Mouse (Mus musculus): ENCODE results near the gene Klf9. TPM values are rescaled to one million over a fixed set of nuclear protein-coding genes. Genes with fewer than 3 reads are reported as not detected.
A peak's percentile ranks its signal among the peaks of the same experiment; 100 is the strongest.

The Klf9 gene
- polyA plus RNA-seq, 1 experiment, result 59.3 TPM

- WGBS, result 21% methylated on average over 12 of the region's 12 CpGs
- Histone ChIP-seq H3K27ac (ENCODE audit: insufficient read depth, low read depth, low read length) (peak overlapping the region; percentile 53), H3K4me3 (ENCODE audit: insufficient read depth, low read depth, low read length) (peak overlapping the region; percentile 28), H3K4me1 (ENCODE audit: control insufficient read depth, insufficient read depth, low read length) (peaks cover 58% of the 10 kb centered on the region), H3K27me3 (replicated peaks; ENCODE audit: control insufficient read depth, insufficient read depth, low read length) (no peaks in the 10 kb centered on the region), H3K36me3 (ENCODE audit: control insufficient read depth, insufficient read depth, low read length) (no peaks in the 10 kb centered on the region; the same call in 1 of the 2 replicates)
- TF ChIP-seq POLR2A (IDR thresholded peaks at IDR 0.05; ENCODE audit: low read depth, low read length) (no peak), CTCF (conservative IDR thresholded peaks at IDR 0.05; ENCODE audit: insufficient read depth, insufficient read length, low read depth, low read length) (no peak)
- no peak for DNase-seq
These were observed 5.4 kb downstream of the Klf9 start for GRCm38 (mm10) chr19:23146409-23146861.

- H3K36me3 ChIP-seq (ENCODE audit: control insufficient read depth, insufficient read depth, low read length), result no peaks in the 10 kb centered on the region; the same call in 1 of the 2 replicates
- 28% methylated on average over 15 of the region's 15 CpGs for WGBS
- TF ChIP-seq POLR2A (IDR thresholded peaks at IDR 0.05; ENCODE audit: low read depth, low read length), result no peak
- TF ChIP-seq CTCF (conservative IDR thresholded peaks at IDR 0.05; ENCODE audit: insufficient read depth, insufficient read length, low read depth, low read length), result no peak
- no peak overlapping the region for H3K4me3 ChIP-seq (ENCODE audit: insufficient read depth, low read depth, low read length)
- H3K27ac ChIP-seq (ENCODE audit: insufficient read depth, low read depth, low read length), result peak overlapping the region; percentile 53
- H3K4me1 ChIP-seq (ENCODE audit: control insufficient read depth, insufficient read depth, low read length), result peaks cover 65% of the 10 kb centered on the region
- H3K27me3 ChIP-seq (replicated peaks; ENCODE audit: control insufficient read depth, insufficient read depth, low read length), result no peaks in the 10 kb centered on the region
- peak; percentile 73 for DNase-seq
These were observed 6.3 kb downstream of the Klf9 start for GRCm38 (mm10) chr19:23147026-23147966.

GRCm38 (mm10) chr19:23149465-23150410, 8.7 kb downstream of the Klf9 start:
- TF ChIP-seq POLR2A (IDR thresholded peaks at IDR 0.05; ENCODE audit: low read depth, low read length) (no peak), CTCF (conservative IDR thresholded peaks at IDR 0.05; ENCODE audit: insufficient read depth, insufficient read length, low read depth, low read length) (no peak)
- Histone ChIP-seq H3K27ac (ENCODE audit: insufficient read depth, low read depth, low read length) (peak overlapping the region; percentile 34), H3K27me3 (replicated peaks; ENCODE audit: control insufficient read depth, insufficient read depth, low read length) (no peaks in the 10 kb centered on the region), H3K4me1 (ENCODE audit: control insufficient read depth, insufficient read depth, low read length) (peaks cover 77% of the 10 kb centered on the region), H3K36me3 (ENCODE audit: control insufficient read depth, insufficient read depth, low read length) (no peaks in the 10 kb centered on the region; the same call in 1 of the 2 replicates), H3K4me3 (ENCODE audit: insufficient read depth, low read depth, low read length) (no peak overlapping the region)
- 49% methylated on average over 7 of the region's 7 CpGs for WGBS
- DNase-seq, result peak; percentile 49

GRCm38 (mm10) chr19:23150556-23151265, 9.7 kb downstream of the Klf9 start:
- TF ChIP-seq POLR2A (IDR thresholded peaks at IDR 0.05; ENCODE audit: low read depth, low read length), result no peak
- no peak for TF ChIP-seq CTCF (conservative IDR thresholded peaks at IDR 0.05; ENCODE audit: insufficient read depth, insufficient read length, low read depth, low read length)
- H3K27me3 ChIP-seq (replicated peaks; ENCODE audit: control insufficient read depth, insufficient read depth, low read length), result no peaks in the 10 kb centered on the region
- no peak overlapping the region for H3K4me3 ChIP-seq (ENCODE audit: insufficient read depth, low read depth, low read length)
- WGBS, result 55% methylated on average over 11 of the region's 14 CpGs
- DNase-seq, result no peak
- no peaks in the 10 kb centered on the region; the same call in 1 of the 2 replicates for H3K36me3 ChIP-seq (ENCODE audit: control insufficient read depth, insufficient read depth, low read length)
- peaks cover 76% of the 10 kb centered on the region for H3K4me1 ChIP-seq (ENCODE audit: control insufficient read depth, insufficient read depth, low read length)
- H3K27ac ChIP-seq (ENCODE audit: insufficient read depth, low read depth, low read length), result peak overlapping the region; percentile 29; the same call in 1 of the 2 replicates

- Histone ChIP-seq H3K36me3 (ENCODE audit: control insufficient read depth, insufficient read depth, low read length) (no peaks in the 10 kb centered on the region; the same call in 1 of the 2 replicates), H3K27ac (ENCODE audit: insufficient read depth, low read depth, low read length) (peak overlapping the region; percentile 57), H3K27me3 (replicated peaks; ENCODE audit: control insufficient read depth, insufficient read depth, low read length) (no peaks in the 10 kb centered on the region), H3K4me3 (ENCODE audit: insufficient read depth, low read depth, low read length) (0 out of 2 replicates have a peak overlapping the region, but pooled peaks have one; percentile 4), H3K4me1 (ENCODE audit: control insufficient read depth, insufficient read depth, low read length) (peaks cover 67% of the 10 kb centered on the region)
- WGBS, result 13% methylated on average over 11 of the region's 11 CpGs
- TF ChIP-seq POLR2A (IDR thresholded peaks at IDR 0.05; ENCODE audit: low read depth, low read length) (no peak), CTCF (conservative IDR thresholded peaks at IDR 0.05; ENCODE audit: insufficient read depth, insufficient read length, low read depth, low read length) (peak; percentile 56)
- peak; percentile 80 for DNase-seq
These were observed 10.6 kb downstream of the Klf9 start for GRCm38 (mm10) chr19:23151651-23152070.

- Histone ChIP-seq H3K4me1 (ENCODE audit: control insufficient read depth, insufficient read depth, low read length) (peaks cover 61% of the 10 kb centered on the region), H3K4me3 (ENCODE audit: insufficient read depth, low read depth, low read length) (no peak overlapping the region), H3K27me3 (replicated peaks; ENCODE audit: control insufficient read depth, insufficient read depth, low read length) (no peaks in the 10 kb centered on the region), H3K27ac (ENCODE audit: insufficient read depth, low read depth, low read length) (peak overlapping the region; percentile 57), H3K36me3 (ENCODE audit: control insufficient read depth, insufficient read depth, low read length) (no peaks in the 10 kb centered on the region; the same call in 1 of the 2 replicates)
- DNase-seq, result no peak
- 14% methylated on average over 4 of the region's 4 CpGs for WGBS
- TF ChIP-seq POLR2A (IDR thresholded peaks at IDR 0.05; ENCODE audit: low read depth, low read length), result no peak
- no peak for TF ChIP-seq CTCF (conservative IDR thresholded peaks at IDR 0.05; ENCODE audit: insufficient read depth, insufficient read length, low read depth, low read length)
These were observed 11.2 kb downstream of the Klf9 start for GRCm38 (mm10) chr19:23152201-23152640.

All from kidney, adult 2 months (tissue).